Mouse (Mus musculus) urinary bladder, postnatal 36 days (tissue): ENCODE measurements around the gene Fam98a.
A peak's percentile ranks its signal among the peaks of the same experiment; 100 is the strongest.

ENCODE experiments used
- DNase-seq, 2 experiments: peaks; one replicate each; pipeline ENCODE4 v3.0.0; 2022; ENCODE audit warnings: low spot score in 2 of 2, mixed read lengths in 1 of 2

Gene Fam98a

GRCm38 (mm10) chr17:75521236-75521842, 30.4 kb downstream of the Fam98a start:
- DNase-seq = no peak

DNA sequence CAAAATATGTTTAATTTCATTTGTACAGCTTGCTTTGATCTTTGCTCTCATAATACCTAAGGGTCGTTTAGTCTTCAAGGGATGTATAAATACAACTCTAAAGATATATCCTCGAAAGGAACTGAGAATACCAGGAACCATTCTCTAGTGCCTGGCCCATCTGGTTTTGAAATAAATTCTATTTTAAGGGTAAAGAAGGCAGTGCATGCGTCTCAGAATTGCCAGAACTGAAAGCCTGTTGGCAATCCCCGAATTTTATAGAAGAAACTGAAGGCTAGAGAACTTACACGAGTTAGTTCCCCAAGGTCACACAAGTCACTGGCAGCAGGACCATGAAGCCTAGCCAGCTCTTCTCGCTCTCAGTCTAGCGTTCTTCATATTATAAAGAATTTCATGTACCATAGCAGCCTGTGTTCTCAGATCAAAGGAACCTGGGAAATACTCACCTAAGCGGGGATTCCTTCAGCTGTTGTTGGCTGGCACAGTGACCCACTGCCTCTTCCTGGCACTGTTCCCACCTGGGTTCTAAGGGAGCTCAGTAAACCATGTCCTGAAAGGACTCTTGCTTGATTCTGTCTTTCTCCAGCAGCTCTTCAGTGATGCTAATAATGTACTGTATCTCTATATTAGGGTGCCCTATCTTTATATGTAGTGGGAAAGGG, 32.4 kb downstream of the Fam98a start:
- no peak for DNase-seq

GRCm38 (mm10) chr17:75518181-75518901, 33.4 kb downstream of the Fam98a start:
- DNase-seq = no peak

- DNase-seq = no peak
Measured at GRCm38 (mm10) chr17:75516591-75516990, 35.2 kb downstream of the Fam98a start.

DNA sequence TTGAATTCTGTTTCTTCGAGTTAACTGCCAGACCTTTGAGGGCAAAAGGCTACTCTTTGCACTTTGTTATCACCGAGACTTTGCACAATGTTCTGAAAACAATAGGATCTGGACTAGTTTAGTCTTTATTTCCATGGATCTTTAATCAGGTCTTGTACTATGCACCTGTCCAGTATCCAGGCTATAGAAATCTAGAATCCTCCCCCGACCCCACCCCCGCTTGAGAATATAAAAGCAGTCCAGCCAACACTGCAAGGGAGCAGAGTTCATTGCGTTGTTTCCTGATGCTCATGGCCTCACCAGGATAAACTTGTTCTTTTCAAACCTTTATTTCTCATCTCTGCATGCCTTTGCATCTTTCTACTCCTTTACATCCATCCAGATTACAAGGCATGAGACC, 42.5 kb downstream of the Fam98a start:
- no peak for DNase-seq

DNA sequence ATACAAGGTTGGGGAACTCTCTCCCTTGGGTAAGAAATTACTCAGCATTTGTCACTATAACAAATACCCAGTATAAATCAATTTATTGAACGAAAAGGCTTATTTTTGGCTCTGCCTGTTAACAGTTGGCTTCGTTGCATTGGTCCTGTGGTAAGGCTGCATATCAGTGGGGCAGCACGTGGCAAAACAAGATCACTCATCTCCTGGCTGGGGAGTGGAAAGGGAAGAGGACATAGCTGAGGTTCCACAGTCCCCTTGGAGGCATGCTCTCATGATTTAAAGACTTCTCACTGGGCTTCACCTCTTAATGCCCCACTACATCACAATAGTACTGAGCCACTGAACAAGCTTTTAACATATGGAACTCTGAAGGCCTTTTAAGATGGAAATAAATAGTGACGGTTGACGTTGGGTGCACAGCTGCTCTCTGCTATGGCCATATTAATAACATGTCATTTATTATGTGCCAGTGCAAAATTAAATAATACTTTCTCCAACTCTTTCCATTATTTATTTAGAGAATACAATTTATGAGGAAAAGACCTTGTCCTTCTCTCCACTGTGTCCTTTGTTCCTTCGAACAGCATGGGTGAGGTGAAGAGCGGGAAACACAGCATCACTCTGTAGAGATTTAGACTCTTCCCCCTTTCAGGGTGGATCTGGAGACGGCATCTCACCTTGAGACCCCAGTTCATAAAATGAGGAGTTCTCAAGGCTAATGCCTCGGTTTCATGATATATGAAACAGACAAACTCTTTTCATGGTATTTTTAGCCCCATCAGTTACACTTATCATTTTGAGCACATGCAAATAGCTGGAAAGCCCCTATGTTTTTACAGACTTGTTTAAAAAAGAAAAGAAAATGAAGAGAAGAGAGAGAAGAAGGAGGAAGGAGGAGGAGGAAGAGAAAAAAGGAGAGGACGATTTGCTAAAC, 44.8 kb downstream of the Fam98a start:
- DNase-seq = no peak

- no peak for DNase-seq
Measured at GRCm38 (mm10) chr17:75506097-75506675, 45.6 kb downstream of the Fam98a start.

GRCm38 (mm10) chr17:75505053-75505452, 46.7 kb downstream of the Fam98a start:
- DNase-seq = no peak

DNA sequence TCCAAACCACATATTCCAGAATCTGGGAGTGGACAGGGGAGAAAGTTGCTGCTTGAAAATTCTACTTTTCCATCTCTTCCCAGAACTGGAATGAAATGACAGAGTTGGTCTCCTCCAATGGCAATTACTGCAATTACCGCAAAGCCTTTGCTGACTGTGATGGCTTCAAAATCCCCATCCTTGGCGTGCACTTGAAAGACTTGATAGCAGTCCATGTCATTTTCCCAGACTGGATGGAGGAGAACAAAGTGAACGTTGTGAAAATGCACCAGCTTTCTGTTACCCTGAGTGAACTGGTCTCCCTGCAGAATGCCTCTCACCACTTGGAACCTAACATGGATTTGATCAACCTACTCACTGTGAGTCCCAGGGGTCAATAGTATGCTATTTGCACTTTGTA, 48.7 kb downstream of the Fam98a start:
- no peak for DNase-seq

- peak in 1 of 2 experiments; percentile 40 for DNase-seq
Measured at GRCm38 (mm10) chr17:75498241-75498651, 53.5 kb downstream of the Fam98a start.

DNA sequence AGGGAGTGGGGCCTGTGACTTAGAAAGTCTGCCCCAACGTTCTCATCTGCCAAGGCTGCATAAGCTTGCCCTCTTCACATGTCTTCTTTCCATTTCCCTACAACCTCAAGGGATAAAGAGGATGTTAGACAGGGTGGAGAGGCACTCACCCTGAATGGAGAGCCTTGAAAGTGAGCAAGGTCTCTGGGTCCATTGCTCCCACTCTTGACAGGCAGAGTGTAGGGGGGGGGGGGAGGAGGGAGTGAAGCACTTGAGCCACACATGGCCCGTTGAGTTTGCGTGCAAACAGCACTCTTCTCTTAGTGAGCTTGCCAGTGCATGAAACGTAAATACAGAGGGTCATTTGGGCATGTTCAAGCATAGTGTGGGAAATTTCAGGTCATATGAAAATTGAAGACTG, 56.5 kb downstream of the Fam98a start:
- DNase-seq = no peak
